Mouse (Mus musculus): ENCODE measurements around the gene Aknad1. TPM values are rescaled to one million over a fixed set of nuclear protein-coding genes. Genes with fewer than 3 reads are reported as not detected.

The Aknad1 gene
- polyA plus RNA-seq, 1 experiment from 2014 or later: 1.2 TPM

GRCm38 (mm10) chr3:108719357-108719756 is 20.1 kb upstream of the Aknad1 start:
- ATAC-seq (ENCODE audit: insufficient number of reproducible peaks, low FRiP score, low TSS enrichment, low read depth): no peak
- peaks cover 26% of the 10 kb centered on the region for H3K4me1 ChIP-seq
- 56% methylated on average over 2 of the region's 2 CpGs for WGBS
- H3K27me3 ChIP-seq: no peaks in the 10 kb centered on the region
- no peaks in the 10 kb centered on the region for H3K9me3 ChIP-seq (replicated peaks)
- no peak overlapping the region for H3K4me3 ChIP-seq (replicated peaks)
- no peak overlapping the region for H3K9ac ChIP-seq
- no peaks in the 10 kb centered on the region for H3K36me3 ChIP-seq
- peak overlapping the region; percentile 64 for H3K4me2 ChIP-seq (replicated peaks)
- H3K27ac ChIP-seq (replicated peaks): no peak overlapping the region

GRCm38 (mm10) chr3:108719761-108720160 is 19.7 kb upstream of the Aknad1 start:
- H3K4me1 ChIP-seq: peaks cover 26% of the 10 kb centered on the region
- no peaks in the 10 kb centered on the region for H3K27me3 ChIP-seq
- no peak overlapping the region for H3K4me3 ChIP-seq (replicated peaks)
- peak overlapping the region; percentile 64 for H3K4me2 ChIP-seq (replicated peaks)
- ATAC-seq (ENCODE audit: insufficient number of reproducible peaks, low FRiP score, low TSS enrichment, low read depth): no peak
- no peak overlapping the region for H3K9ac ChIP-seq
- H3K36me3 ChIP-seq: no peaks in the 10 kb centered on the region
- 76% methylated on average over 3 of the region's 3 CpGs for WGBS
- no peak overlapping the region for H3K27ac ChIP-seq (replicated peaks)
- no peaks in the 10 kb centered on the region for H3K9me3 ChIP-seq (replicated peaks)

- ATAC-seq (ENCODE audit: insufficient number of reproducible peaks, low FRiP score, low TSS enrichment, low read depth): no peak
- H3K4me2 ChIP-seq (replicated peaks): peak overlapping the region; percentile 64
- no peaks in the 10 kb centered on the region for H3K27me3 ChIP-seq
- peak overlapping the region; percentile 97 for H3K27ac ChIP-seq (replicated peaks)
- under 1% methylated on average over 44 of the region's 44 CpGs for WGBS
- no peaks in the 10 kb centered on the region for H3K36me3 ChIP-seq
- H3K4me1 ChIP-seq: peaks cover 26% of the 10 kb centered on the region
- no peaks in the 10 kb centered on the region for H3K9me3 ChIP-seq (replicated peaks)
- H3K9ac ChIP-seq: peak overlapping the region; percentile 89
- peak overlapping the region; percentile 77 for H3K4me3 ChIP-seq (replicated peaks)
Measured at GRCm38 (mm10) chr3:108721076-108721991, 18.1 kb upstream of the Aknad1 start.

GRCm38 (mm10) chr3:108722036-108722872 is 17.2 kb upstream of the Aknad1 start, which contains the start of gene Gpsm2:
TSS of gene Gpsm2 (minus strand) at chr3:108722309.
- Histone ChIP-seq H3K4me1 (peaks cover 26% of the 10 kb centered on the region), H3K9ac (peak within 1 kb of the TSS; percentile 89), H3K4me2 (replicated peaks) (peak within 1 kb of the TSS; percentile 64), H3K4me3 (replicated peaks) (peak within 1 kb of the TSS; percentile 77), H3K9me3 (replicated peaks) (no peaks in the 10 kb centered on the region), H3K36me3 (no peaks in the 10 kb centered on the region), H3K27ac (replicated peaks) (peak within 1 kb of the TSS; percentile 97), H3K27me3 (no peaks in the 10 kb centered on the region)
- ATAC-seq (ENCODE audit: insufficient number of reproducible peaks, low FRiP score, low TSS enrichment, low read depth): peak; percentile 99
- WGBS: 1% methylated on average over 53 of the region's 53 CpGs

GRCm38 (mm10) chr3:108726413-108726812 is 13.0 kb upstream of the Aknad1 start:
- H3K9ac ChIP-seq: no peak overlapping the region

GRCm38 (mm10) chr3:108727344-108727743 is 12.1 kb upstream of the Aknad1 start:
- H3K4me1 ChIP-seq: peaks cover 9% of the 10 kb centered on the region
- no peaks in the 10 kb centered on the region for H3K27me3 ChIP-seq
- H3K36me3 ChIP-seq: no peaks in the 10 kb centered on the region
- H3K27ac ChIP-seq (replicated peaks): no peak overlapping the region
- ATAC-seq (ENCODE audit: insufficient number of reproducible peaks, low FRiP score, low TSS enrichment, low read depth): no peak
- H3K4me2 ChIP-seq (replicated peaks): no peak overlapping the region
- H3K9ac ChIP-seq: no peak overlapping the region
- H3K4me3 ChIP-seq (replicated peaks): no peak overlapping the region
- no peaks in the 10 kb centered on the region for H3K9me3 ChIP-seq (replicated peaks)

More at GRCm38 (mm10) chr3:108726413-108726812, 13.0 kb upstream of the Aknad1 start:
- Histone ChIP-seq H3K4me2 (replicated peaks) (no peak overlapping the region), H3K4me1 (peaks cover 9% of the 10 kb centered on the region), H3K9me3 (replicated peaks) (no peaks in the 10 kb centered on the region), H3K4me3 (replicated peaks) (no peak overlapping the region), H3K27ac (replicated peaks) (no peak overlapping the region), H3K27me3 (no peaks in the 10 kb centered on the region), H3K36me3 (no peaks in the 10 kb centered on the region)
- ATAC-seq (ENCODE audit: insufficient number of reproducible peaks, low FRiP score, low TSS enrichment, low read depth): no peak
- WGBS: 80% methylated on average over 7 of the region's 7 CpGs

GRCm38 (mm10) chr3:108727776-108728175 is 11.7 kb upstream of the Aknad1 start:
- no peaks in the 10 kb centered on the region for H3K27me3 ChIP-seq
- ATAC-seq (ENCODE audit: insufficient number of reproducible peaks, low FRiP score, low TSS enrichment, low read depth): no peak
- no peak overlapping the region for H3K9ac ChIP-seq
- no peaks in the 10 kb centered on the region for H3K36me3 ChIP-seq
- no peak overlapping the region for H3K4me2 ChIP-seq (replicated peaks)
- no peaks in the 10 kb centered on the region for H3K9me3 ChIP-seq (replicated peaks)
- 90% methylated on average over 3 of the region's 3 CpGs for WGBS
- no peak overlapping the region for H3K4me3 ChIP-seq (replicated peaks)
- peaks cover 4% of the 10 kb centered on the region for H3K4me1 ChIP-seq
- H3K27ac ChIP-seq (replicated peaks): no peak overlapping the region

- H3K27me3 ChIP-seq: no peaks in the 10 kb centered on the region
- H3K27ac ChIP-seq (replicated peaks): no peak overlapping the region
- ATAC-seq (ENCODE audit: insufficient number of reproducible peaks, low FRiP score, low TSS enrichment, low read depth): no peak
- no peak overlapping the region for H3K4me2 ChIP-seq (replicated peaks)
- no peak overlapping the region for H3K9ac ChIP-seq
- no peaks in the 10 kb centered on the region for H3K4me1 ChIP-seq
- no peaks in the 10 kb centered on the region for H3K36me3 ChIP-seq
- 25% methylated on average over 12 of the region's 12 CpGs for WGBS
- H3K9me3 ChIP-seq (replicated peaks): no peaks in the 10 kb centered on the region
- no peak overlapping the region for H3K4me3 ChIP-seq (replicated peaks)
Measured at GRCm38 (mm10) chr3:108730316-108730715, 9.1 kb upstream of the Aknad1 start.

- Histone ChIP-seq H3K27me3 (no peaks in the 10 kb centered on the region), H3K27ac (replicated peaks) (no peak overlapping the region), H3K4me1 (peaks cover 5% of the 10 kb centered on the region; the same call in 1 of the 2 replicates), H3K4me2 (replicated peaks) (no peak overlapping the region), H3K9ac (no peak overlapping the region), H3K36me3 (no peaks in the 10 kb centered on the region), H3K4me3 (replicated peaks) (no peak overlapping the region), H3K9me3 (replicated peaks) (no peaks in the 10 kb centered on the region)
- WGBS: 65% methylated on average over 3 of the region's 3 CpGs
- no peak for ATAC-seq (ENCODE audit: insufficient number of reproducible peaks, low FRiP score, low TSS enrichment, low read depth)
Measured at GRCm38 (mm10) chr3:108737761-108738160, 1.7 kb upstream of the Aknad1 start.

GRCm38 (mm10) chr3:108744060-108744459 is 4.6 kb downstream of the Aknad1 start:
- no peak for ATAC-seq (ENCODE audit: insufficient number of reproducible peaks, low FRiP score, low TSS enrichment, low read depth)
- H3K9ac ChIP-seq: no peak overlapping the region
- no peak overlapping the region for H3K4me2 ChIP-seq (replicated peaks)
- H3K9me3 ChIP-seq (replicated peaks): no peaks in the 10 kb centered on the region
- no peaks in the 10 kb centered on the region for H3K36me3 ChIP-seq
- no peak overlapping the region for H3K4me3 ChIP-seq (replicated peaks)
- no peaks in the 10 kb centered on the region for H3K27me3 ChIP-seq
- WGBS: 80% methylated on average over 4 of the region's 4 CpGs
- peaks cover 9% of the 10 kb centered on the region; the same call in 1 of the 2 replicates for H3K4me1 ChIP-seq
- H3K27ac ChIP-seq (replicated peaks): no peak overlapping the region

- no peaks in the 10 kb centered on the region for H3K9me3 ChIP-seq (replicated peaks)
- H3K27me3 ChIP-seq: no peaks in the 10 kb centered on the region
- 31% methylated on average over 6 of the region's 6 CpGs for WGBS
- ATAC-seq (ENCODE audit: insufficient number of reproducible peaks, low FRiP score, low TSS enrichment, low read depth): no peak; the same call in 1 of the 2 replicates
- H3K9ac ChIP-seq: no peak overlapping the region
- H3K4me2 ChIP-seq (replicated peaks): peak overlapping the region; percentile 26
- no peaks in the 10 kb centered on the region for H3K36me3 ChIP-seq
- peaks cover 11% of the 10 kb centered on the region for H3K4me1 ChIP-seq
- H3K27ac ChIP-seq (replicated peaks): peak overlapping the region; percentile 76
- H3K4me3 ChIP-seq (replicated peaks): no peak overlapping the region
Measured at GRCm38 (mm10) chr3:108751061-108751460, 11.6 kb downstream of the Aknad1 start.
